Mouse (Mus musculus): ENCODE measurements around the gene Optn.
A peak's percentile ranks its signal among the peaks of the same experiment; 100 is the strongest.

Optn gene

DNA sequence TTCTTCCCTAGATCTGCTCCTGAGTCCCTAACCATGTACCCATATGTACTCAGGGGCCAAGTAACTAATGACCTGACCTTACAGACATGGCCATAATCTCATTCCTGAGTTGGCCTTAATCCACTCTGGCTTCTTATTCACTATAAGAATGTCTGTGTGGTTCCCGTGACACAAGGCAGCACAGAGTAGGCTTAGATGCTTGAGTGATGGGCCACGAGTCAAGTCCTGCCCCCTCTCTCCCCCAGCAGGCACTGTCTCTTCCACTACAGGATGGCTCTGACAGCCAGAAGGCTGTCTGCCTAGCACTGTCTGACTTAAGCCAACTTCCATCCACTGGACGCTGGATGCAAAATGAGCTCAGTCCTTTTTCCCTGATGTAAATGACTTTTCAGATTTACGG, 3.9 kb downstream of the Optn start:
- no peak for DNase-seq

DNA sequence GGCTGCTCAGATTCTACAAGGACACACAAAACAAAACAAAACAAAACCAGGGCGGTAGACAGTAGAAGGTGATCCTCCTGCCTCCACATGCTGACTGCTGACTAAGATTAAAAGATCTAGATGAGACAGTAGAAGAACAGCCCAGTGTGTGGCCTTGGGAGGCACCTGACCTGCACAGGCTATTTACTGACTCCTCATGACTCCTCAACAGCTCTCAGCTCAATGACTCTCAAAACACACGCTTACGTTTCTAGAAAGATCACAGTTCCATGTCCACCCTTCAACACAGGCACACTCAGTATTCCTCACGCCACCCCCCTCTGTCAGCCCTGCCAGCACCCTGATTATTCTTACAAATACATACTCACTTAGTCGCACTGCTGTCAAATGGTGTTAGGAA, 5.4 kb downstream of the Optn start:
- no peak for DNase-seq

DNA sequence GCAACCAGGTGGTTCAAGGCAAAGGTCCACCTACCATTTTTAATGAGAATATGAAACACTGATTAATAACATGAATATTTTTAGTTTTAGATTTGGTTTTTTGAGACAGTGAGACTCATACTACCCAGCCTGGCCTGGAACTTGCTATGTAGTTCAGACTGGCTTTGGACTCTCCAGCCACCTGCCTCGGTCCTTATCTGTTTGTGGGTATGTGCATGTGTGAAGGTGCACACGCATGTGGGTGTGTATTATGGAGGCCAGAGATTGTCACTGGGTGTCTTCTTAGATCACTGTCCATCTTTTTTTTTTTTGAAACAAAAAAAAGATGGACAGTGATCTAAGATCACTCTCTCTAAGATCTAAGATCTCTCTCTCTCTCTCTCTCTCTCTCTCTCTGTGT, 13.3 kb downstream of the Optn start:
- no peak for DNase-seq

DNA sequence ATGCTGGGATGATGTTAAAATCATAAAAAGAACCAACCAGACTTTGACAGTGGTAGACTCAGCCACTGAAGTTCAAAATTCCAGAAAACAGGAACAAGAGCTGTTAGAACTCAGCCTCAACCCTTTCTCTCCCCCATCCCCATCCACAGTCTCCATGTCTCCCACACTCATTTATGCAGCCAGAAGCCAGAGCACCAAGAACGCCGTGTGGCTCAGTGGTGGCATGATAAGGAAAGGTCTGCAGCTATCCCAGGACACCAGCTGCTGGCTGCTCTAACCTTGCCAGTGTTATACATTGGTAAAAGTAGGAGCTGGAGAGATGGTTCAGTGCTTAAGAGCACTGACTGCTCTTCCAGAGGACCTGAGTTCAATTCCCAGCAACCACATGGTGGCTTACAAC, 16.8 kb downstream of the Optn start:
- DNase-seq, result no peak

DNA sequence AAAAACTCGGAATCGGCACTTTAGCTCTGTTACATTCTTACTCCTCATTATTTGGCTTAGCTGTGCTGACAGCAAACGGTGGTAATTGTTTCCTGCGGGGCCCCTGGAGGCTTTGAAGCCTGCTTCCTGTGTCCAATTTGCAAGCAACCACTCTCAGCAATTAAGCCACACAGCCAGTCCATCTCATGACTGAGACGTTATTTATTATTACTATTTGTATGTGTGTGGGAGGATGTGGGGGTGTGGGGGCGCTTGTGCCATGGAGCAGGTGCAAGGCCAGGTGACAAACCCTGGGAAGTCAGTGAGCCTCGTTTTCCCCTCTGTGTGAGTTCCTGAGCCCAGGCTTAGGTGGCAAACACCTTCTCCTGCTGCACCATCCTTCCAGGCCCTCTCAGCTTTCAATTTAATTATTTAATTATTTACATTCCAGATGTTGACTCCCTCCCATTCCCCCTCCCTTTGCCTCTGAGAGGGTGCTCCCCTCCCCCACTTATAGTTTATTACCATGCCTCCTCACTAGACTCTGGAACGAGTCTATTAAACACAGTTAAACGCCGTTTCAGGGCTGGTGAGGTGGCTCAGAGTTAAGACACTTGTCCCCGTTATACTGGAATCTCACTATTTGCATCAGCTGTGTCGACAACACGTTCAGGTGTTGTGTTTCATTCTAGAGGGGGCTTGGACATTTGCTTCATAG, 18.4 kb downstream of the Optn start:
- DNase-seq, result peak; percentile 44

DNA sequence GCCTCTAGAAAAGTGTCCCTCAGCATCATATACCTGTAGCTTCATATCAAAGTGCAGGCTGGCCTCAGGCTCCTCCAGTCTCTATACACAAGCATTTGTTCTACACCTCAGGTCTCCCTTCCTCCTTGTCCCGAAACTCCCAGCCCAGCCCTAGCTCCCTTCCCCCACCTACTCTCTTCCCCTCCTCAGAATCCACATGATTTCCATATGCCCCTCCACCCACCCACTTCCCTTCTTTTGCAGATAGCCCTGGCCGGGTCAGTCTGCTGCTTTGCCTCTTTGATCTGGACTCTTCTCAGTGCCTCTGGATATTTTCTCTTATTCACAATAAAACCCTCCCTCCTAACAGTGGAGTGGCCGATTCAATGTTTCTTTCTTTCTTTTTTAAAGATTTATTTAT, 19.5 kb downstream of the Optn start:
- no peak for DNase-seq

DNA sequence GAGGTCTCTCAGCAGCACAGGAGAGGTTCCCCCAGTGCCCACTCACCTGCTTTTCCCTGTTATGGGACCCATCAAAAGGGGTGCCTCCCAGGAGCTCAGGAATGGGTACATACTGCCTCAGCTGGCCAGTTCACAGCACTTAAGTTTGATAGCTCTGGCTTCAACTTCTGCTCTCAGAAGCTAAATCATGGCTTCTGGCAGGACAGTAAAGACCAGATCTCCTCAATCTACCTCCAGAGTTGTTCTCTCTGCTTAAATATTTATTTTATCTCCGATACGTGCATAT, 20.4 kb downstream of the Optn start:
- DNase-seq, result no peak

DNA sequence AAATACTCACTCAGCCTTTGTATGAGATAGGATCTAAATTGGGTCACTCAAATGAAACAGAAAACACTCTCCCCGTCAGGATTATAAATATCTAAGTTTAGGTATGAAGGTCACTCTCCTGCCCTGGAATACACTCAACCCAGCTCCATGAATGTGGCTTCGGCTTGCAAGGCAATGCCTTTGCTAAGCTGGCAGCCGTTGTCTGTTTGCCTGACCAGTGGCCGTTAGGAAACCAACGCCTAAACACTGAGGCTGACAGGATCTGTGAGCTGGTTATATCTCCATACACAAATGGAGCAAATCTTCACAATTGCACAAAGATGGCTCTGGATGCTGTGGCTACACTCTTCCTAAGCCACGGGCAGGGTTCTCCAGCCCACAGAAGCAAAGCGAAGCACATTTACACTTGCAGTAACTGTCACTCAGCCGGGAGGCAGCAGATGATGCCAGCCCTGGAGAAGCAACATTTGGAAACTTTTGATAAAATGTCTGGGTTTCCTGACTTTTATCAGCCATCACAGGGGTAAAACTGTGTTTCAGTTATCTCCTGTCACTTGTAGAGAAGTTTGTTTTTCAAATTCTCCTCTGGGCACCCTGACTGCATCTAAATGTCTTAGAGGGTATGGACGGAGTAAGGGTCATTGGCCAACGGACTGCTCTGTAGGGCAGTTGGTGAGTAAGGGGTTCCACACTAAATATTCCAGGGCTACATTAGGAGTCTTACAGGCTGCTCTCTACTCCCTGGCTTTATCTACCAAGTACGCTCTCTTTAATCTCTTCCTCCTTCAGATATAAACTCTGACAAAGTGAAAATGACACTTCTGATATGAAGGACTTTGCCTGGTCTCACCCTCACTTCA, 21.0 kb downstream of the Optn start:
- DNase-seq, result no peak

DNA sequence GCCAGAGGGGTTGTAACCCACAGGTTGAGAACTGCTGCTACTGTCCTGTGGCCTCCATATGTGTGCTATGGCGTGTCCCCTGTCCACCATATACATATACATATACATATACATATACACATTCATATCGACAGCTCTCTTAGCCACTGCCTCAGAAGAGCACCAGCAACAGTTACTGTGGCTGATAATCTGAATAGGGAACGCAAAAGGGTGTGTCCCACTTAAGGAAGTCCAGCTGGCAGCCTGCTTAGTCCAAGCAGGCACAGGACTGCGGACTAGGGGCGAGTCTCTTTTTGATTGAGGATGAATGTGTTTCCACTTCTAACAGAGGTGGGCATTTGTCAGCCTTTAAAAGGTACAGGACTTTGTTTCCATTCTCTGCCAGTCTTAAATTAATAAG, 22.0 kb downstream of the Optn start:
- no peak for DNase-seq

DNA sequence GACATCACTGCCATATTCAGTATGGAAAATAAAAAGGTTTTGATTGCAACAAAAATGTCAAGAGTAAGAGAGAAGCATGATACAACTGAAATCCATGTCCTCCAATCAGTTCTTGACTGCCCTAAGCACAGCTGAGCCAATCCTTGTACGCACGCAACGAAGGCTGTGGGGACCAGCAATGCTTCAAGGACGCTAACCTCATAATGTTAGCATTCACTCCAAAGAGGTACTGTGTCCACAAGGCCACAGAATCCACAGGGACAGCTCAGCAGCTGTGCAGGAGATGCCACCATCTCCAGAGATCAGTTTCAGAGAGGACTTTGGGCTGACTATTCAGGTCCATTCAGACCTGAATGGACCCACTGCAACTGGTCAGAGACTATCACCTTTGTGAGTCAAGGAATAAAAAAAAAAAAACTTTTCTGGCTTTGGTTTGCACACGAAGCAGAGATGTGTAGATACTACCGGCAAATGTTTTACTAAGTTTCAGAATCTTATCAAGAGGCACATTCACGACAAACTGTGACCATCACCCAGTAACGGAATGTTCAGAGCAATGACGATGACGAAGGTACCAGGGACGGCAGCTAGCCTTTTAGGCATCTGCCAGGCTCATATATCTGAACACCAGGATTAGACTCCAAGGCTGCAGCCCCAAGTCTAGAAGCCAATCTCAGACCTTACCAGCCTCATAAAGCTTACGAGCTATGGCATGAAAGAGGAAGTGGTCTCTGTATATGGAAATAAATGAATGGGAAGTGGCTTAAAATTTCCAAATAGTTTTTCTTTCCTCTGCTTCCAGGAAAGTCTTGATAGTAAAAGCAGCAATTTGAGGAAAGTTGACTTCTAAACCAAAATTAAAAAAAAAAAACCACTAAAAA, 23.3 kb downstream of the Optn start:
- DNase-seq, result no peak

DNA sequence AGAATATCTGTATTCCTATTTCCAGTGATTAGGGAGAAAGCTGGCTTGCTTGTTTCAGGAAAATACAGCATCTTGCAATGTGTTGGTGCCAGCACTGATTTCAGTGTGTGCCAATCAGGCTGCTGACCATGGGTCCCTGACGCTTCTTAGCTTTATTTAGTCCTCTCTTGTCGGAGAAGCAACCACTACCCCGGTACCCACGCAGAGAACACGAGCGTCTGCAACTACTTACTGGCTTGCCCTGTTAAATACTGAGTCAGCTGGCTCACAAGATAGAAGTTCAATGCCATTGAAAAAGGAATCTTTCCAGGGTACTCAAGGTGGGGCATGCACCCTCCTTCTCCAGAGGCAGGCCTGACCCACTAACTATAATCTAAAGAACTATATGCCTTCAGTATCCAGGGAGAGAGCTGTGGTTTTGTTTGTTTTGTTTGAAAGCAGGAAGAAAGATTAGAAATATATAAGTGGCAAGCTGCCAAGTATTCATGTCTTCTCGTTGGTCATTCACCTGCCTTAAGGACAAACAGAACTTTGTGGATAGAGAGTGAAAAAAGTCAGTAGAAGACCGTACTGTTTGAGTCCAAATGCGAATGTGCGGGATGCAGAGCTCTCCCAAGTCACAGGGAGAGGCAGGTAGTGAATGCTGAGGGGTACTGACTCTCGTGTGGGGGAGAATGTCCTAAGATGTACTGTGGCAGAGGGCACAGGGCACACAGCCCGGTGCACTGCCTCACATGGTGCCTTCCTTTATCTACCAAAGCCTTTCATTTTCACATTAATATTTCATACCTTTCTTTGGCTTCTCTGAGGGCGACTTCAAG, 24.3 kb downstream of the Optn start:
- DNase-seq, result no peak

DNA sequence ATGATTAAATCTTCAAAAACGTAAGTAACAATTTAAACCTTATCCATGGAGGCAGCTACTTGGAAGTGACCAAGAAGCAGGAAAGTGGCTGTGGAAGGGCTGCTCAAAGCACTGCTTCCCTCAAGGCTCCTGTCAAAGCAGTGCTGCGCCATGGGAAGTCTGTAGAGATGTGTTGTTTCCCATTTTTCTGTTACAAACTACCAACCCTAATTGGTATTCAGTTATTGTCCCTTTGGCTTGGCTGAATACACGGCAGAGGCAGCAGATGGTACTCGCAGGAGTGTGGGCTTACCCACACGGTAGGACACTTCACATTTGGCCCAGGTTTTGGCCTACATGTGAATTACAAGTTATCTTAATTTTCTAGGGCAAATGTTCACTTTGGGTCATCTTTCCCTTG, 25.5 kb downstream of the Optn start:
- DNase-seq, result no peak

DNA sequence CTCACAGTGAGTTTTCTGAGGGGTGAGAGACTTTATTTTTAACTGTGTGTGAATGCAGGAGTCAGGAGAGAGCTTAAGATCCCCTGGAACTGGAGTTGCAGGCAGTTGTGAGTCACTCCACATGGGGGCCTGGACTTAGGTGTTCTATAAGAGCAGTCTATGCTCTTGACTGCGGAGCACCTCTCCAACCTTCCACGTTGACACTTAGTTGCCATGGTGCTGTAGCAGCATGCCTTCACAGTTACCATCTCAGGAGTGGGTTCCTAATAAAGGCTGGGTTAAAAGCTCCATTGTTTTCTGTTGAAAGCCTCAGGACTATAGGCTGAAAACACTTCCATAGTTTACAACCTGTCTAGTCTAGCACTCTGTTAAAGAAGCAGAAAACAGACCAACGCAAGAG, 26.5 kb downstream of the Optn start:
- DNase-seq, result no peak

DNA sequence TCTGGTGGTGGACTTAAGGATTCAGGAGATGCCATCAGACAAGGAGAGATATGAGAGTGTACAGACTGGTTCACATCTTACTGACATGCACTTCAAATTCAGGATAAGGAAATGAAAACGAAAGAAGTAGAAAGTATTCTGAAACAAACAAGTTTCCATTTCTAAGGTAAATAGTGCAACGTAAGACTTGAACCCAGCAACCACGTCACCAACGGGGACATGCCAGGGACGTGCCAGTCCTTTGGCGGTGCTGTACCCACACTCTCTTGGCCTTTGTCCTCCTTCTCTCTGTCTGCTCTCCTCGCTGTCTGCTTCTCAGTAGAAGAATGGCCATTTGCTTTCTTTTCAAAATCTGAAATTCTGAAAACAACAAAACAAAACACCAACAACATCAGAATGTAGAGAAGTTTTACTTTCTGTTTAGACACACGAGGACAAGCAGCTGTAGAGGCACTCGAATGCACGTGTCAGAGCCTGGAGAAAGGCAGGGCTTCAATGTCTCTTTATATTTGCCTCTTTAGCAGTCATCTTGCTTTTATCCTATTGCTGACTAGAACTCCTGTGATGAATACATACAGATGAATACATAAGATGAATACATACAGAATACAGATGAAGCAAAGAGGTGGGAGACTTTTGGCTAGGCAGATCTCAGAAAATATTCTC, 27.3 kb downstream of the Optn start:
- no peak for DNase-seq

DNA sequence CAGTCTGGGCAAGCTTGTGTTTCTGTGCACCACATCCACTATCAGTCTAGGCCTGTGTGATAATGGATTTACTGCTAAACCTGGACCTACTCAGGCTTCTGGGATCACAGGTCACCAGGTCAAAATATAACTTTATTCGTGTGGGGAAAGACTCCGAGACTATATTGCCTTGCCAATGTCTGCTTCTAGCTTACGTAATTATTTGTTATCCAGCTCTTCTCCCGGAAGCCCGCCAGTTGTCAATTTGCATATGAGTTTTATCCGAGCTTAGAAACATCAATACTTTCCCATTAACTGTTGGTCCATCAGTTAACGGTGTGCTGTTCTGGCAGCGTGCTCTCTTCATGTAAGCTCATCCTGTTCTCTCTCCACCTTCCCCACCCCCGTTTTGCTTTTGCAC, 28.6 kb downstream of the Optn start:
- no peak for DNase-seq

DNA sequence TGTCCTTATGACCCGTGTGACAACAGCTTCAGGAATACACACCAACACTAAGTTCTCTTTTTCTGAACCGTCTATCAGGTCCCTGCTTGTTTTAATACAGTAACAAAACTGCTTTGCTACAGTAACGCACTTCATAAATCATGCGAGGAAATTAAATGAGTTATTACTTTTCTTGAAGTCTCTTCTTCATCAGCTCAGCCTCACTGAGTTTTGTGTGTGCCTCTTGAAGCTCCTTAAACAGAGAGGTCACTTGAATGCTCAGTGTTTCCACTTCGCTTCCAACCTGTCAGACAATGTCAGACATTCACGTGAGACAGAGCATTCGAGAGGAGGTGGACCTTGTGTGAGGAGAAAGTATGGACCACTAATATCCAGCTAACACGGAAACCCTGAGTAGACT, 29.1 kb downstream of the Optn start:
- no peak for DNase-seq

DNA sequence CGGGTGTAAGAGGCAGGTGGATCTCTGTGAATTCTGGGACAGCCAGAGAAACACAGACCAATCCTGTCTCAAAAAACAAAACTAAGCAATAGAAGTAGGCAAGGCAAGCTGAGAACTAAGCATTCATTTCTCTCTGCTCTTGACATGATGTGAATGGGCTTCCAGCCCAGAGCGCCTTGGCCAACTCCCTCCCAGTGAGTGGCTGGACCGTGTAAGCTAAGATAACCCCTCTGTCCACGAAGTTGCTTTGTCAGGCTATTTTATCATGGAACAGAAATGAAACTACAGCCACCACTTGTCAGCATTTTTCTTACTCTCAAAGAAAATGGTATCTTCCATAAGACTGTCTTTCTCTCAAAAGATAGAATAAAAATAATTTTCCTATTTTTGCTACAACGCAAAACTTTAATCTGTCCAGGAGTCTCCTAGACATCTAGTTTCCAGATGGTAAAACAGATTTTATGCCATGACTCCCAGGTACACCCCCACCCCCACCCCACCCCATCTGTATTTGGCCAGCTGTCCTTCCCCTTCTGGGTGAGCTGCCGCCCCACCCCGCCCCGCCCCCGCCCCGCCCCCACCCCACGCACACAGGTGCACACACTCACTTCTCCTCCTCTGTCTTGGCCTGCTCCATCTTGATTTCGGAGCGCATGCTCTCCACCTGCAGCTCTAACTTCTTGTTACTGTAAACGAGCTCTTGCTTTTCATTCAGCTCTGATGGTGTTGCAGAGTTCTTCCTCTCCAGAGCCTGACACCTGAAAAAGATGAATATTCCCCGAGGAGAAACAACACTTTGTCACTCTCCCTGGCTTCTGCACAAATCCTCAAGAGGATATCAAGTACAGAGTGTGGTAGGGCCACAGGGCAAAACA, 30.1 kb downstream of the Optn start:
- no peak for DNase-seq

DNA sequence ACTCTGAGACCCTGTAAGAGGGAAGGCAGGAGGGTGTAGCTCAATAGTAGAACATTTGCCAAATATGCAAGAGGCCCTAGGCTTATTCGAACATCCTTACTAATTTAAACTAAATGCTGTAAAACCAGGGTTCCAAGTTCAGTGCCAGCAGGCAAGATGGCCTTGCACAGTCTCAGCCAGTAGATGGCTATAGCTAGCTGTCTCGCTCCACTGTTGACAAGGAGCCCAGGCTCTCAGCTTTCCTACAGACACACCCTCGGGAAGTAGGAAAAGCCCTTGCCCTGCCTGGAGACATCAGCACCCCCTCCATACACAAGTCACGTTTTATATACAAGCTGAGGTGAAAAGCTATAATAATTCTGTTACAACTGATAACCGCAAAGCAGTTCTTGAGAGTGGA, 31.2 kb downstream of the Optn start:
- DNase-seq, result no peak

DNA sequence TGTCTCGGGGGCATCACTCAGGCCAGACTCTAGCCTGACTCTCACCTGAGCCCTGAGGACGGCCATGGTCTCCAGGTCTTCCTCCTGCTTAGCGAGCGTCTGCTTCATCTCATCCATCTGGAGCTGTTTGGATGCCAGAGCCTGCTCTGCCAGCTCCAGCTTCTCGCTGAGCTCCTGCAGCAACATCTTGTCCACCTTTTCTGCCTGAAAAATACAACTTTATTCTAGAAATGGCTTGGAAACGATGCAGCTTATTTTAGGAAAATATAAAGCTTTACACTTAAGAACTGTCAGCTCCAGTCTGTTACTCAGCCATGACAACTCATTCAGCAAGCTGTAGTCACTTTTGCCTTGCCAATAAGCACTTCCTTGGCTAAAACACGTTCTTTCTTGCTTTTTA, 32.6 kb downstream of the Optn start:
- DNase-seq, result no peak

DNA sequence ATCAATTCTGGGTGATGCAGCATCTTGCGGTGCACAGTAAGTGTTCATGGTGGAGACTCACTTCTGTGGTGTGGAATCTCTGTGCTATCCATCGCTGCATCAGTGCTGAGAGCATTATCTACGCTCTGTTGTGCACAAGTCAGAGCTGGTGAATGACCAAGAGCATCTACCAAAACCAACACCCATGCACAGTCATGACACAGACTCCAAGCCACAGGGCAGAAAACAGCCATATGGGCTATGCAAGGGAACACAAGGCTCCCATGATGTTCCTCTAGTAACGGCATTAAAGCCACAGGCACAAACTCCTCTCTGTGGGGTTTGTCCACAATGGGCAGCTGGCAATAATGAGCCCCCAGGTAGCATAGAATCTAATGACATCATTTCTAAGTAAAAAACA, 34.0 kb downstream of the Optn start:
- no peak for DNase-seq

DNA sequence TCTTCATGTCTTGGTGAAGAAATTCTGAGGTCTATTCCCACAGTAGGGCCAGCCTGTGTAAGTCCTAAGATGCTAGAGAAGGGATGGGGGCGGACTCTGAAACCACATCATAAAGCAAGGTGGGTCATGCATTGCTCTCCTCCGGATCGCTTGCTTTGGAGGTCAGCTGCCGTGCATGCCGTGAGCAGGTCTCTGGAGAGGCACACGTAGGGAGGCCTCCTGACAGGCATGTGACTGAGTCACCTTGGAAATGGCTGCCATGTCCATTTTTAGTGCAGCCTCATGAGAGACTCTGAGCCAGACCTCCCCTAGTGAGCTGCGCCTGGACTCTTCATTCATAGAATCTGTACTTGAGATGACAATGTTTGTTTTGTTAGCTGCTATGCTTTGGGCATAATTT, 35.8 kb downstream of the Optn start:
- DNase-seq, result no peak

All from embryo, embryonic 11 days (tissue).